Mouse (Mus musculus): Measurements from ENCODE around the gene Tas2r144. TPM values are rescaled to one million over a fixed set of nuclear protein-coding genes. Genes with fewer than 3 reads are reported as not detected.

Tas2r144 gene
- polyA plus RNA-seq, 1 experiment from 2014 or later, result not detected

GRCm38 (mm10) chr6:42227240-42228101 is 12.3 kb downstream of the Tas2r144 start:
- no peaks in the 10 kb centered on the region for H3K27me3 ChIP-seq (ENCODE audit: insufficient read depth, low read length)
- H3K36me3 ChIP-seq (replicated peaks; ENCODE audit: insufficient read depth, low read length), result no peaks in the 10 kb centered on the region
- WGBS (ENCODE audit: insufficient replicate concordance), result 31% methylated on average over 17 of the region's 17 CpGs
- no peak overlapping the region for H3K27ac ChIP-seq (ENCODE audit: low read depth)
- ATAC-seq, result no peak
- H3K9ac ChIP-seq (replicated peaks), result no peak overlapping the region
- H3K4me2 ChIP-seq (ENCODE audit: low read depth, low read length), result no peak overlapping the region
- TF ChIP-seq EP300 (IDR thresholded peaks at IDR 0.05; ENCODE audit: low read depth) (no peak), CTCF (IDR thresholded peaks at IDR 0.05; ENCODE audit: low read depth) (peak; percentile 87)
- H3K9me3 ChIP-seq (ENCODE audit: low read length), result no peaks in the 10 kb centered on the region
- no peak overlapping the region for H3K4me3 ChIP-seq (ENCODE audit: low read depth, low read length)
- peak; percentile 78 for DNase-seq
- H3K4me1 ChIP-seq (ENCODE audit: insufficient read depth), result no peaks in the 10 kb centered on the region

GRCm38 (mm10) chr6:42229610-42230009 is 14.5 kb downstream of the Tas2r144 start:
- no peaks in the 10 kb centered on the region for H3K27me3 ChIP-seq (ENCODE audit: insufficient read depth, low read length)
- no peaks in the 10 kb centered on the region for H3K36me3 ChIP-seq (replicated peaks; ENCODE audit: insufficient read depth, low read length)
- DNase-seq (no peak), ATAC-seq (no peak)
- H3K4me3 ChIP-seq (ENCODE audit: low read depth, low read length), result no peak overlapping the region
- H3K9me3 ChIP-seq (ENCODE audit: low read length), result no peaks in the 10 kb centered on the region
- no peak overlapping the region for H3K9ac ChIP-seq (replicated peaks)
- no peak overlapping the region for H3K4me2 ChIP-seq (ENCODE audit: low read depth, low read length)
- TF ChIP-seq EP300 (IDR thresholded peaks at IDR 0.05; ENCODE audit: low read depth), result no peak
- TF ChIP-seq CTCF (IDR thresholded peaks at IDR 0.05; ENCODE audit: low read depth), result no peak
- no peak overlapping the region for H3K27ac ChIP-seq (ENCODE audit: low read depth)
- no peaks in the 10 kb centered on the region for H3K4me1 ChIP-seq (ENCODE audit: insufficient read depth)
- 56% methylated on average over 4 of the region's 4 CpGs for WGBS (ENCODE audit: insufficient replicate concordance)

DNA sequence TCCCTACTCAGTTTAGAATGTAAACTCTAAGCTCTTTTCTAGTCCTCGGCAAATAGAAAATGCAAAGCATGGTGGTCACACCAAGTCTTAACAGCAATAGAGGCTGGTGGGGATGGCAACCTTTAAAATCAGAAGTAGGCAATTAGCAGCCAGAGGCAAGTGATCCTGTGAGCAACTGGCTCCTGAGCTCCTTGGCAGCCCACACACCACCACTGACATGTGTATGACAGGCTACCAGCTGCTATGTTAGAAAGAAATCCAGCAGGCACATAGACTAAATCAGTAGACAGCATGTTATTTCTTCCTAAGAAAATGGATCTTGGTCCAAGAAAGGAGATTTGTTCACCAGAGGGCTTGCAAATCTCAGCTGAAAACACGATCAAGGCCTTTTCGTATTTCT is 16.1 kb downstream of the Tas2r144 start:
- no peaks in the 10 kb centered on the region for H3K4me1 ChIP-seq (ENCODE audit: insufficient read depth)
- TF ChIP-seq CTCF (IDR thresholded peaks at IDR 0.05; ENCODE audit: low read depth) (no peak), EP300 (IDR thresholded peaks at IDR 0.05; ENCODE audit: low read depth) (no peak)
- ATAC-seq (no peak), DNase-seq (no peak)
- no peak overlapping the region for H3K9ac ChIP-seq (replicated peaks)
- no peak overlapping the region for H3K4me3 ChIP-seq (ENCODE audit: low read depth, low read length)
- WGBS (ENCODE audit: insufficient replicate concordance), result 79% methylated on average over 3 of the region's 3 CpGs
- no peaks in the 10 kb centered on the region for H3K27me3 ChIP-seq (ENCODE audit: insufficient read depth, low read length)
- no peaks in the 10 kb centered on the region for H3K9me3 ChIP-seq (ENCODE audit: low read length)
- H3K4me2 ChIP-seq (ENCODE audit: low read depth, low read length), result no peak overlapping the region
- H3K36me3 ChIP-seq (replicated peaks; ENCODE audit: insufficient read depth, low read length), result no peaks in the 10 kb centered on the region
- no peak overlapping the region for H3K27ac ChIP-seq (ENCODE audit: low read depth)

GRCm38 (mm10) chr6:42237276-42237805 is 22.2 kb downstream of the Tas2r144 start:
- Histone ChIP-seq H3K27me3 (ENCODE audit: insufficient read depth, low read length) (no peaks in the 10 kb centered on the region), H3K4me3 (ENCODE audit: low read depth, low read length) (no peak overlapping the region), H3K27ac (ENCODE audit: low read depth) (no peak overlapping the region), H3K36me3 (replicated peaks; ENCODE audit: insufficient read depth, low read length) (no peaks in the 10 kb centered on the region), H3K4me2 (ENCODE audit: low read depth, low read length) (no peak overlapping the region), H3K4me1 (ENCODE audit: insufficient read depth) (no peaks in the 10 kb centered on the region), H3K9ac (replicated peaks) (no peak overlapping the region), H3K9me3 (ENCODE audit: low read length) (no peaks in the 10 kb centered on the region)
- no peak for TF ChIP-seq EP300 (IDR thresholded peaks at IDR 0.05; ENCODE audit: low read depth)
- no peak for TF ChIP-seq CTCF (IDR thresholded peaks at IDR 0.05; ENCODE audit: low read depth)
- ATAC-seq, result no peak
- WGBS (ENCODE audit: insufficient replicate concordance), result 71% methylated on average over 6 of the region's 6 CpGs
- no peak for DNase-seq

DNA sequence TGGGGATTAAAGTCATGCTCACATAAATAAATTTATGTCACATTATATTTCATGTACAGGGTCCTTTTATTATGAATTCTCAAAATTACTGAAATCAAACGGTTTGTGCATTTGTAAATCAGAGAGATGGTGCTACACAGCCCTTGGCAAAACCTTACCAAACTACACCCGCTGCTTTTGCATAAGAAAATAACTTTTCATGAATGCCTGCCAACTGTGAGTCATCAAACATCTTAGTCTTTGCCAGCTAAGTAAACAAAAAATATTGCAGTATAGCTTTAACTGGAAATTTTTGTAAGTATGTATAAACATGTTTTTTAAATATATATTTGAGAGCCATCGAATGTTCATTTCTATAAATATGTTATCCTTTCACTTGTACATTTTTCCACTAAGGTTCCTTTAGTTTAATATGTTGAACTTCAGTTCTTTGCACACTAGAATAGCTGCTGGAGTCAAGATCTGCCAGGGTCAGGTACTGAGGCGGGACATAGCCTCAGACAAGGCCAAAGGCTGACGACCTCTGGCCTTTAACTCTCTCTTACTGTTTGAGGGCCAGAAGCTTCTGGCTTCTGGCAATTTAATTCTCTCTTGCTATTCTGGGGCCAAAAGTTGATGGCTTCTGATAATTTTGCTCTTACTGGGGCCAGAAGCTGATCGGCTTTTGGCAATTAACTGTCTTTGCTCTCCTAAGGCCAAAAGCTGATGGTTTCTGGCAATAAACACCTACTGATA is 26.4 kb downstream of the Tas2r144 start:
- WGBS (ENCODE audit: insufficient replicate concordance), result 65% methylated on average over 6 of the region's 6 CpGs
- peaks cover 7% of the 10 kb centered on the region for H3K4me1 ChIP-seq (ENCODE audit: insufficient read depth)
- no peaks in the 10 kb centered on the region for H3K9me3 ChIP-seq (ENCODE audit: low read length)
- no peak for TF ChIP-seq EP300 (IDR thresholded peaks at IDR 0.05; ENCODE audit: low read depth)
- no peak for TF ChIP-seq CTCF (IDR thresholded peaks at IDR 0.05; ENCODE audit: low read depth)
- no peaks in the 10 kb centered on the region for H3K27me3 ChIP-seq (ENCODE audit: insufficient read depth, low read length)
- no peak overlapping the region for H3K27ac ChIP-seq (ENCODE audit: low read depth)
- H3K4me2 ChIP-seq (ENCODE audit: low read depth, low read length), result no peak overlapping the region
- no peak overlapping the region for H3K9ac ChIP-seq (replicated peaks)
- no peak for ATAC-seq
- no peak overlapping the region for H3K4me3 ChIP-seq (ENCODE audit: low read depth, low read length)
- DNase-seq, result no peak
- H3K36me3 ChIP-seq (replicated peaks; ENCODE audit: insufficient read depth, low read length), result no peaks in the 10 kb centered on the region

- WGBS (ENCODE audit: insufficient replicate concordance), result 4% methylated on average over 28 of the region's 28 CpGs
- peak; percentile 90 for DNase-seq
Measured at GRCm38 (mm10) chr6:42245711-42246353, 30.7 kb downstream of the Tas2r144 start, which contains the start of gene Gstk1. Gene Gstk1, plus strand, starts transcription at chr6:42245935.

More at GRCm38 (mm10) chr6:42245711-42246353, 30.7 kb downstream of the Tas2r144 start, which contains the start of gene Gstk1:
- no peaks in the 10 kb centered on the region for H3K36me3 ChIP-seq (replicated peaks; ENCODE audit: insufficient read depth, low read length)
- no peaks in the 10 kb centered on the region for H3K27me3 ChIP-seq (ENCODE audit: insufficient read depth, low read length)
- H3K9ac ChIP-seq (replicated peaks), result peak within 1 kb of the TSS; percentile 55; the same call in 1 of the 2 replicates
- peak; percentile 100 for ATAC-seq
- H3K4me2 ChIP-seq (ENCODE audit: low read depth, low read length), result peak within 1 kb of the TSS; percentile 86
- TF ChIP-seq EP300 (IDR thresholded peaks at IDR 0.05; ENCODE audit: low read depth) (no peak), CTCF (IDR thresholded peaks at IDR 0.05; ENCODE audit: low read depth) (no peak)
- peak within 1 kb of the TSS; percentile 73 for H3K27ac ChIP-seq (ENCODE audit: low read depth)
- H3K4me3 ChIP-seq (ENCODE audit: low read depth, low read length), result peak within 1 kb of the TSS; percentile 53
- H3K4me1 ChIP-seq (ENCODE audit: insufficient read depth), result peaks cover 9% of the 10 kb centered on the region
- no peaks in the 10 kb centered on the region for H3K9me3 ChIP-seq (ENCODE audit: low read length)
